Mouse (Mus musculus): ENCODE results near the gene Il9.

DNA sequence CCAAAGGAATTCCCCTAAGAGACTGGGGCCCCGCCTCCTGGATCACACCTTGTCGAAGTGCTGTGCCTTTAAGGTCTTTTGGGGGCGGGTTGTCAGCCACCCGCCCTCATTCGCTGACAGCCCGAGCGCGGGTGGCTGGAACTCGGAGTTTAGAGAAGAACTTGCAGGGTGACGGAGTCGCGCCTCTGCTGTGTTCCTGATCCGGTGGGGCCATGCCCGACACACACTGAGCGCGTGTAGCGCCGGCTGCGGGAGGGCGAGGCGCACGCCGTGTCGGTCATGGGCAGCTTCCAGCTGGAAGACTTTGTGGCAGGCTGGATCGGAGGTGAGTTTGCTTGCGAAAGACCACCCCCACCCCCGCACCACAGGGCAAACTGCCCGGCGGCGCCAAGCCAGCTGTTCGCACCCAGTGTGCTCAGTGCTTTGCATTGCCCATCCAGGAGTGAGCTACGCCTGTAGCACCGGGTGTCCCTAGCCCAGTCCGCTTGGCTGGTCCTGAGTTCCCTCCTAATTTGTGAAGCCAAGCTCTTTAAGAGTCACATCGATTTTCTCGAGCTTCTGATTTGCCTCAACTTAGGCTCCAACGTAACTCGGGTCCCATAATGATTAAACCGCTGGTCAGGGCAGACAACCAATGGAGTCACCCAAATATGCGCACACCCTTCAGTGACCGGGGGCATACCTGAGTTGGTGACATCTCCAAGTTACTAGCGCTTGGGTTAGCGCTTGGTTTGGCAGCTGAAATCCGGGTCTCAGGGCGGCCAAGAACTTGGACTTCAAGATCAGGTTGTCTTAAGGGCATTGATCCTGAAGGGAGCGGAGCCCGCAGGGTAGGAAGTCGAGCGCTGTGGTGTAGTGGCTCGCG is 43.6 kb downstream of the Il9 start, which contains the start of gene Slc25a48:
- TF ChIP-seq CTCF (IDR thresholded peaks at IDR 0.05 in 2 of 3, conservative IDR thresholded peaks at IDR 0.05 in 1 of 3; ENCODE audit: control insufficient read depth in 1 of 3, insufficient read depth in 1 of 3, low read depth in 2 of 3, low read length in 3 of 3, poor library complexity in 1 of 3, severe bottlenecking in 1 of 3), result no peak
- TF ChIP-seq ELF1 (IDR thresholded peaks at IDR 0.05; ENCODE audit: low read depth, low read length), result no peak
- no peak for TF ChIP-seq ZNF384 (IDR thresholded peaks at IDR 0.05; ENCODE audit: low read depth, low read length)
- no peak for TF ChIP-seq POLR2AphosphoS5 (IDR thresholded peaks at IDR 0.05; ENCODE audit: borderline replicate concordance, low read depth, low read length)

All from MEL (cell line).